Mouse (Mus musculus) leukemia stem cell, adult 10-12 weeks (primary cell): ENCODE data around the gene Glt8d2. TPM values are rescaled to one million over a fixed set of nuclear protein-coding genes. Genes with fewer than 3 reads are reported as not detected.

Experiments used
- polyA plus RNA-seq: library from polyadenylated mRNA; stranded (reverse); fragments of >175 nt; gene quantifications from 2 replicates; pipeline ENCODE4 v1.2.3, GENCODE M21; 2012; ENCODE audit warnings: low replicate concordance

Glt8d2 gene
- not detected in 2 replicates for polyA plus RNA-seq

GRCm38 (mm10) chr10:82690494-82690893 lies at the start of gene Glt8d2:
Gene Glt8d2 (minus strand): TSS chr10:82690650.

GRCm38 (mm10) chr10:82695956-82696355 lies 5.5 kb upstream of the Glt8d2 start, which contains the start of gene Hcfc2:
Gene Hcfc2 (plus strand): TSS chr10:82696160.

GRCm38 (mm10) chr10:82629586-82630255 lies 60.7 kb downstream of the Glt8d2 start, which contains the start of gene Tdg:
Gene Tdg (plus strand): TSS chr10:82629828.

GRCm38 (mm10) chr10:82622671-82623552 lies 67.5 kb downstream of the Glt8d2 start, which contains the start of gene 1190007I07Rik:
Gene 1190007I07Rik (minus strand): TSS chr10:82623228.

Other genes with a start within 250 kb of the Glt8d2 start
- not detected in 2 replicates for gene Gm1553, start 198.0 kb downstream of the Glt8d2 start, polyA plus RNA-seq
- 38.4 and 50.9 TPM in 2 replicates for gene 1190007I07Rik, start 67.4 kb downstream of the Glt8d2 start, polyA plus RNA-seq
- gene Tdg, start 60.8 kb downstream of the Glt8d2 start, polyA plus RNA-seq: 6.7 and 6.9 TPM in 2 replicates
- 3.9 and 4.5 TPM in 2 replicates for gene Hcfc2, start 5.5 kb upstream of the Glt8d2 start, polyA plus RNA-seq
- 28.4 and 32.5 TPM in 2 replicates for gene Nfyb, start 73.5 kb upstream of the Glt8d2 start, polyA plus RNA-seq
- gene Txnrd1, start 143.3 kb upstream of the Glt8d2 start, polyA plus RNA-seq: 126 and 146 TPM in 2 replicates
- gene Eid3, start 176.0 kb upstream of the Glt8d2 start, polyA plus RNA-seq: 0.85 and 1.6 TPM in 2 replicates